Mouse (Mus musculus): ENCODE measurements at regions not wholly inside any gene's neighbourhood (a gene's known extent, or its start where the extent isn't known, plus 50 kb on each side); places are given as distances from the start of the nearest gene placed in this dataset.

DNA sequence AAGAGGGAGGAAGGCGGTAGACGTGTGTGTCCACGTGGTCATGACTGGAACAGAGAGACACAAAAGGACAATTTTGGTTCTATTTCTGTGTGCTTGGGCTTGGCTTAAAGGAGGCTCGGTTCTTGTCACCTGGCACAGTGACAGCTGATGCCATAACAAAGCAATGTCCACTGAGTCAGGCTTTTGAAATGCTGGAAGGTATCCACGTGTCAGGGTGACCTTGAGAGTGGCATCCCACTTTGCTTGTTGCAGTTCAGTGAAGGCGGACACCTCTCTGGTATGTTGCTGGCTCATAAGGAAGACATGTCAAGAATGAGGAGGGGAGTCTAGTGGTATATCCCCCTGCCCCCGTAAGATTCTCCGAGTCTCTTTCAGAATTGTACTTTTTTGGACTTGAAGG, 192.6 kb upstream of the Ddhd1 start:
- Histone ChIP-seq H3K4me2 (ENCODE audit: low read length) (no peak overlapping the region), H3K9me3 (ENCODE audit: control insufficient read depth, low read length) (no peaks in the 10 kb centered on the region), H3K27me3 (ENCODE audit: control insufficient read depth, insufficient read depth, low read length) (no peaks in the 10 kb centered on the region), H3K36me3 (ENCODE audit: control insufficient read depth, insufficient read depth, low read length) (no peaks in the 10 kb centered on the region), H3K4me3 (replicated peaks; ENCODE audit: low read depth, low read length) (no peak overlapping the region), H3K9ac (replicated peaks; ENCODE audit: low read length) (no peak overlapping the region), H3K4me1 (ENCODE audit: control insufficient read depth, insufficient read depth, low read length) (no peaks in the 10 kb centered on the region), H3K27ac (replicated peaks; ENCODE audit: low read depth, low read length) (no peak overlapping the region)
- WGBS = 86% methylated on average over 8 of the region's 8 CpGs
- ATAC-seq (ENCODE audit: low FRiP score, low TSS enrichment) (no peak), DNase-seq (no peak)

DNA sequence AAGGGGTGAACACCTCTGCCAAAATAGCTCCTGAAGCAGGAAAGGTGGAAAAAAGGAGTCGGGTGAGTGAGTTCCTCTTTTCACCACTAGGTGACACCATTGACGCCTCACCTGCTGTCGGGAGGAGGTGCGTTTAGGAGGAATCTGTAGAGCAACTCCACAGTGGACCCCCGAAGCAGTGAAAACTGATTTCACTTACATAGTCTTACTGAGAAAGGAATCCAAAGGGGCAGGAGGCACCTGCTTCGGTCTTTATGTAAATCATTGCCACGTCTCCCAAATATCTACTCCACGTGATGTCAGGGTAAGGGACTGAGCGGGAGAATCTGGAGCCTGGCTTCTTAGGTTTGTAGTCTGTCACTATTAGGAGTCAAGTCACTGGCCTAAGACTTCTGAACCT, 220.5 kb upstream of the Ddhd1 start:
- Histone ChIP-seq H3K4me1 (ENCODE audit: control insufficient read depth, insufficient read depth, low read length) (no peaks in the 10 kb centered on the region), H3K4me2 (ENCODE audit: low read length) (peak overlapping the region; percentile 28; the same call in 1 of the 2 replicates), H3K9me3 (ENCODE audit: control insufficient read depth, low read length) (no peaks in the 10 kb centered on the region), H3K27ac (replicated peaks; ENCODE audit: low read depth, low read length) (no peak overlapping the region), H3K9ac (replicated peaks; ENCODE audit: low read length) (no peak overlapping the region), H3K4me3 (replicated peaks; ENCODE audit: low read depth, low read length) (no peak overlapping the region), H3K27me3 (ENCODE audit: control insufficient read depth, insufficient read depth, low read length) (no peaks in the 10 kb centered on the region), H3K36me3 (ENCODE audit: control insufficient read depth, insufficient read depth, low read length) (no peaks in the 10 kb centered on the region)
- DNase-seq = peak; percentile 82
- ATAC-seq (ENCODE audit: low FRiP score, low TSS enrichment) = peak; percentile 55
- 17% methylated on average over 9 of the region's 9 CpGs for WGBS

GRCm38 (mm10) chr14:45920783-45921182, 262.8 kb upstream of the Ddhd1 start:
- 5% methylated on average over 6 of the region's 6 CpGs for WGBS

DNA sequence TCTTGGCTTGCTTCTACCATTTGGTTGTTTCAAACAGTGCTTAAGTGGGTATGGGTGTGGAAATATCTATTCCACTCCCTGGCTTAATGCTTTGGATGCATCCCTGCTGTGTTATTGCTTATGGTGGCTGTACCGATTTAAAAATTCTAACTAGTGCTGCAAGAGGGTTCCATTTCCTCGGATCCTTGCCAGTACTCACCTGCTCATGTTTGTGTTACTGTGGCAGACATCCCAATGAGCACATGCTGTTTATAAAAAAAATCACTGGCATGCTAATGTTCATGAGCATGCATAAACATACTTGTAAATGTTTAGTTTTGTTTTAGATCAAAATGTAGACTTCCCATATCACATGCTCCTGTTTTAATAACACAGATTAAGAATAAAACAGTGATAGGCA, 285.6 kb upstream of the Ddhd1 start:
- ATAC-seq (ENCODE audit: low FRiP score, low TSS enrichment) = no peak

More at GRCm38 (mm10) chr14:45920783-45921182, 262.8 kb upstream of the Ddhd1 start:
- Histone ChIP-seq H3K36me3 (ENCODE audit: control insufficient read depth, insufficient read depth, low read length) (no peaks in the 10 kb centered on the region), H3K27me3 (ENCODE audit: control insufficient read depth, insufficient read depth, low read length) (no peaks in the 10 kb centered on the region; the same call in 1 of the 2 replicates), H3K4me2 (ENCODE audit: low read length) (no peak overlapping the region), H3K4me3 (replicated peaks; ENCODE audit: low read depth, low read length) (no peak overlapping the region), H3K9me3 (ENCODE audit: control insufficient read depth, low read length) (no peaks in the 10 kb centered on the region), H3K9ac (replicated peaks; ENCODE audit: low read length) (no peak overlapping the region), H3K27ac (replicated peaks; ENCODE audit: low read depth, low read length) (no peak overlapping the region), H3K4me1 (ENCODE audit: control insufficient read depth, insufficient read depth, low read length) (peaks cover 6% of the 10 kb centered on the region; the same call in 1 of the 2 replicates)
- ATAC-seq (ENCODE audit: low FRiP score, low TSS enrichment) (no peak), DNase-seq (no peak)

DNA sequence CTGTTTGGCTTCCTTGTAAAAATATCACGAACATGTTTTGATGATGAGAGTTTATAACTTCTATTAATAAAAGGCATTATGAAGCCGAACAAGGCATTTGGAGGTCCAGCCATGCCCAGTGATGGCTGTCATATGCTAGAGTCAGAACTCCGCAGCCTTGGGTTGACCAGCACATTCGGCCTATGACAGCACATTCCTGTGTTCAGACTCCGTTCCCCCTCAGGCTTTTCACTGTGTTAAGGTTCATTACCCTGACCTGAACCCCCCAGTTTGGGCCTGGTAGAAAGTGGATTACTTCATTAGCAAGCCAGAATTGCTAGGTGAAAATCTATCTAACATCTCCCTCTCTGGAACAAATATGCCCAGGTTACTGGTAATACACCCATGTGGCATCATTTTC, 286.2 kb upstream of the Ddhd1 start:
- no peaks in the 10 kb centered on the region for H3K9me3 ChIP-seq (ENCODE audit: control insufficient read depth, low read length)
- no peak for DNase-seq

More for the DNA sequence above, 285.6 kb upstream of the Ddhd1 start:
- no peak for DNase-seq
- no peak overlapping the region for H3K4me2 ChIP-seq (ENCODE audit: low read length)
- H3K4me1 ChIP-seq (ENCODE audit: control insufficient read depth, insufficient read depth, low read length) = no peaks in the 10 kb centered on the region
- H3K36me3 ChIP-seq (ENCODE audit: control insufficient read depth, insufficient read depth, low read length) = no peaks in the 10 kb centered on the region
- H3K9ac ChIP-seq (replicated peaks; ENCODE audit: low read length) = no peak overlapping the region
- 80% methylated on average over 2 of the region's 2 CpGs for WGBS
- H3K4me3 ChIP-seq (replicated peaks; ENCODE audit: low read depth, low read length) = no peak overlapping the region
- no peaks in the 10 kb centered on the region for H3K9me3 ChIP-seq (ENCODE audit: control insufficient read depth, low read length)
- H3K27ac ChIP-seq (replicated peaks; ENCODE audit: low read depth, low read length) = no peak overlapping the region
- H3K27me3 ChIP-seq (ENCODE audit: control insufficient read depth, insufficient read depth, low read length) = no peaks in the 10 kb centered on the region

DNA sequence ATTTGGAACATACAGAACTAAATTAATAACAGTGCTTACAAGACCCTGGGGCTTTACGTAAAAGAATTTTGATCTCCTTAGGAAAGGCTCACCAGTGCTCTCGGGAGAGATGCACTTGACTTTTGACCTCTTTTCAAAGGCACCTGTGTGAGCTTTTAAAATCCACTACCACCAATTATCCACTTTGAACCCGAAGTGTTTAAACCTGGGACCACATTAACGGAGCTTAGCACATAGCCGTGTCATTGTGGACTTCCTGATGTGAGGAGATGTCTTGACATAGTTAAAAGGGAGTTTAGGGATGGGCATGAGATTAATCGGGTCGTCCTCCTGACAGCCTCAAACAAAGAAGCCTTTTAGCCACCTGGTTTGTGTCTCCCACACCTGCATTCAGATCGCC, 286.6 kb upstream of the Ddhd1 start:
- ATAC-seq (ENCODE audit: low FRiP score, low TSS enrichment) (no peak), DNase-seq (no peak)
- no peak overlapping the region for H3K4me2 ChIP-seq (ENCODE audit: low read length)
- no peak overlapping the region for H3K4me3 ChIP-seq (replicated peaks; ENCODE audit: low read depth, low read length)
- no peaks in the 10 kb centered on the region for H3K4me1 ChIP-seq (ENCODE audit: control insufficient read depth, insufficient read depth, low read length)
- H3K9ac ChIP-seq (replicated peaks; ENCODE audit: low read length) = no peak overlapping the region
- no peaks in the 10 kb centered on the region for H3K36me3 ChIP-seq (ENCODE audit: control insufficient read depth, insufficient read depth, low read length)
- 52% methylated on average over 8 of the region's 8 CpGs for WGBS
- no peak overlapping the region for H3K27ac ChIP-seq (replicated peaks; ENCODE audit: low read depth, low read length)
- H3K9me3 ChIP-seq (ENCODE audit: control insufficient read depth, low read length) = no peaks in the 10 kb centered on the region
- H3K27me3 ChIP-seq (ENCODE audit: control insufficient read depth, insufficient read depth, low read length) = no peaks in the 10 kb centered on the region

More for the DNA sequence above, 286.2 kb upstream of the Ddhd1 start:
- H3K4me2 ChIP-seq (ENCODE audit: low read length) = no peak overlapping the region
- no peak overlapping the region for H3K4me3 ChIP-seq (replicated peaks; ENCODE audit: low read depth, low read length)
- no peak overlapping the region for H3K27ac ChIP-seq (replicated peaks; ENCODE audit: low read depth, low read length)
- H3K9ac ChIP-seq (replicated peaks; ENCODE audit: low read length) = no peak overlapping the region
- no peak for ATAC-seq (ENCODE audit: low FRiP score, low TSS enrichment)
- WGBS = 76% methylated on average over 5 of the region's 5 CpGs
- H3K4me1 ChIP-seq (ENCODE audit: control insufficient read depth, insufficient read depth, low read length) = no peaks in the 10 kb centered on the region
- H3K27me3 ChIP-seq (ENCODE audit: control insufficient read depth, insufficient read depth, low read length) = no peaks in the 10 kb centered on the region
- no peaks in the 10 kb centered on the region for H3K36me3 ChIP-seq (ENCODE audit: control insufficient read depth, insufficient read depth, low read length)

GRCm38 (mm10) chr14:45956624-45957023, 298.7 kb upstream of the Ddhd1 start:
- H3K4me2 ChIP-seq (ENCODE audit: low read length) = no peak overlapping the region
- no peak for ATAC-seq (ENCODE audit: low FRiP score, low TSS enrichment)
- H3K9me3 ChIP-seq (ENCODE audit: control insufficient read depth, low read length) = no peaks in the 10 kb centered on the region
- no peaks in the 10 kb centered on the region for H3K36me3 ChIP-seq (ENCODE audit: control insufficient read depth, insufficient read depth, low read length)
- no peaks in the 10 kb centered on the region for H3K27me3 ChIP-seq (ENCODE audit: control insufficient read depth, insufficient read depth, low read length)
- no peak overlapping the region for H3K27ac ChIP-seq (replicated peaks; ENCODE audit: low read depth, low read length)
- H3K9ac ChIP-seq (replicated peaks; ENCODE audit: low read length) = no peak overlapping the region
- WGBS = 91% methylated on average over 8 of the region's 8 CpGs
- DNase-seq = no peak
- H3K4me1 ChIP-seq (ENCODE audit: control insufficient read depth, insufficient read depth, low read length) = no peaks in the 10 kb centered on the region
- H3K4me3 ChIP-seq (replicated peaks; ENCODE audit: low read depth, low read length) = no peak overlapping the region

DNA sequence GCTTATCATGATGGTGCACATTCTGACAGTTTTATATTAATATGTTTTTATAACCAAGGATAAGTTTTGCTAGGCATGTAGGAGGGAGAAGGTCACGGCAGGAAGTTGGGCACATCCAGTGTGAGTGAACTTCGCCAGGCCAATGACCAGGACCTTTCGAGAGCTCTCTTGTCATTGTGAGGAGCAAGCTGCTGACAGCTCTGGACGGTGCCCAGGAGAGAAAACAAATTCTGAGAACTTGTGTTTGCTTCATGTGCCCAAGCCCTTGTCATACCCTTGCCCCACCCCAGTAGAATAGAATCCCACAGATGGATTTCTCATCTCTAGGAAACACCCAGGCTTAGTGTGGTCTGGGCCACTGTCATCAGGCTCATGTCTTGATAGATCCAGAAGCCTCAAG, 304.5 kb upstream of the Ddhd1 start:
- Histone ChIP-seq H3K4me2 (ENCODE audit: low read length) (no peak overlapping the region), H3K4me1 (ENCODE audit: control insufficient read depth, insufficient read depth, low read length) (no peaks in the 10 kb centered on the region), H3K9ac (replicated peaks; ENCODE audit: low read length) (no peak overlapping the region), H3K27me3 (ENCODE audit: control insufficient read depth, insufficient read depth, low read length) (no peaks in the 10 kb centered on the region), H3K4me3 (replicated peaks; ENCODE audit: low read depth, low read length) (no peak overlapping the region), H3K27ac (replicated peaks; ENCODE audit: low read depth, low read length) (no peak overlapping the region), H3K9me3 (ENCODE audit: control insufficient read depth, low read length) (no peaks in the 10 kb centered on the region), H3K36me3 (ENCODE audit: control insufficient read depth, insufficient read depth, low read length) (no peaks in the 10 kb centered on the region)
- 96% methylated on average over 4 of the region's 4 CpGs for WGBS
- DNase-seq (no peak), ATAC-seq (ENCODE audit: low FRiP score, low TSS enrichment) (no peak)

- Histone ChIP-seq H3K4me2 (ENCODE audit: low read length) (no peak overlapping the region), H3K27me3 (ENCODE audit: control insufficient read depth, insufficient read depth, low read length) (no peaks in the 10 kb centered on the region), H3K9me3 (ENCODE audit: control insufficient read depth, low read length) (no peaks in the 10 kb centered on the region), H3K4me3 (replicated peaks; ENCODE audit: low read depth, low read length) (no peak overlapping the region), H3K36me3 (ENCODE audit: control insufficient read depth, insufficient read depth, low read length) (no peaks in the 10 kb centered on the region), H3K9ac (replicated peaks; ENCODE audit: low read length) (no peak overlapping the region), H3K27ac (replicated peaks; ENCODE audit: low read depth, low read length) (no peak overlapping the region), H3K4me1 (ENCODE audit: control insufficient read depth, insufficient read depth, low read length) (no peaks in the 10 kb centered on the region)
- no peak for DNase-seq
- no peak for ATAC-seq (ENCODE audit: low FRiP score, low TSS enrichment)
- WGBS = 70% methylated on average over 7 of the region's 7 CpGs
Measured at GRCm38 (mm10) chr14:45964043-45964442, 306.1 kb upstream of the Ddhd1 start.

All from midbrain, embryonic 14.5 days (tissue).